Mouse (Mus musculus): ENCODE data around the gene Dab2. TPM values are rescaled to one million over a fixed set of nuclear protein-coding genes. Genes with fewer than 3 reads are reported as not detected.

Gene Dab2
- polyA plus RNA-seq, 1 experiment, result 21.4 TPM

GRCm38 (mm10) chr15:6312396-6312795 lies 12.8 kb downstream of the Dab2 start:
- Histone ChIP-seq H3K27me3 (ENCODE audit: control insufficient read depth, insufficient read depth, low read length, poor library complexity, severe bottlenecking) (no peaks in the 10 kb centered on the region), H3K4me3 (ENCODE audit: low read depth, low read length) (no peak overlapping the region), H3K9me3 (replicated peaks; ENCODE audit: control insufficient read depth, insufficient read depth, low read length, poor library complexity, severe bottlenecking) (no peaks in the 10 kb centered on the region), H3K36me3 (ENCODE audit: control insufficient read depth, insufficient read depth, low read length, poor library complexity, severe bottlenecking) (no peaks in the 10 kb centered on the region), H3K9ac (ENCODE audit: low read depth, poor library complexity, severe bottlenecking) (no peak overlapping the region), H3K27ac (ENCODE audit: insufficient read depth, low read length) (no peak overlapping the region), H3K4me1 (ENCODE audit: control insufficient read depth, insufficient read depth, low read length) (no peaks in the 10 kb centered on the region)
- TF ChIP-seq CTCF (IDR thresholded peaks at IDR 0.05; ENCODE audit: low read depth, low read length) (no peak), EP300 (IDR thresholded peaks at IDR 0.05; ENCODE audit: insufficient read depth, low read depth, low read length) (no peak)

- H3K9me3 ChIP-seq (replicated peaks; ENCODE audit: control insufficient read depth, insufficient read depth, low read length, poor library complexity, severe bottlenecking), result no peaks in the 10 kb centered on the region
- H3K27me3 ChIP-seq (ENCODE audit: control insufficient read depth, insufficient read depth, low read length, poor library complexity, severe bottlenecking), result no peaks in the 10 kb centered on the region
- TF ChIP-seq EP300 (IDR thresholded peaks at IDR 0.05; ENCODE audit: insufficient read depth, low read depth, low read length) (no peak), POLR2A (IDR thresholded peaks at IDR 0.05; ENCODE audit: insufficient read depth, low read length) (no peak), CTCF (IDR thresholded peaks at IDR 0.05; ENCODE audit: low read depth, low read length) (no peak)
- H3K4me3 ChIP-seq (ENCODE audit: low read depth, low read length), result no peak overlapping the region
- no peaks in the 10 kb centered on the region for H3K36me3 ChIP-seq (ENCODE audit: control insufficient read depth, insufficient read depth, low read length, poor library complexity, severe bottlenecking)
- no peak overlapping the region for H3K27ac ChIP-seq (ENCODE audit: insufficient read depth, low read length)
- no peaks in the 10 kb centered on the region for H3K4me1 ChIP-seq (ENCODE audit: control insufficient read depth, insufficient read depth, low read length)
- no peak overlapping the region for H3K9ac ChIP-seq (ENCODE audit: low read depth, poor library complexity, severe bottlenecking)
Observed at GRCm38 (mm10) chr15:6319352-6319751, 19.8 kb downstream of the Dab2 start.

- no peak overlapping the region for H3K4me3 ChIP-seq (ENCODE audit: low read depth, low read length)
- H3K9ac ChIP-seq (ENCODE audit: low read depth, poor library complexity, severe bottlenecking), result no peak overlapping the region
- TF ChIP-seq CTCF (IDR thresholded peaks at IDR 0.05; ENCODE audit: low read depth, low read length) (no peak), POLR2A (IDR thresholded peaks at IDR 0.05; ENCODE audit: insufficient read depth, low read length) (no peak), EP300 (IDR thresholded peaks at IDR 0.05; ENCODE audit: insufficient read depth, low read depth, low read length) (no peak)
- H3K36me3 ChIP-seq (ENCODE audit: control insufficient read depth, insufficient read depth, low read length, poor library complexity, severe bottlenecking), result no peaks in the 10 kb centered on the region
- H3K9me3 ChIP-seq (replicated peaks; ENCODE audit: control insufficient read depth, insufficient read depth, low read length, poor library complexity, severe bottlenecking), result no peaks in the 10 kb centered on the region
- no peak overlapping the region for H3K27ac ChIP-seq (ENCODE audit: insufficient read depth, low read length)
- no peaks in the 10 kb centered on the region for H3K4me1 ChIP-seq (ENCODE audit: control insufficient read depth, insufficient read depth, low read length)
- H3K27me3 ChIP-seq (ENCODE audit: control insufficient read depth, insufficient read depth, low read length, poor library complexity, severe bottlenecking), result no peaks in the 10 kb centered on the region
Observed at GRCm38 (mm10) chr15:6320501-6320900, 20.9 kb downstream of the Dab2 start.

- Histone ChIP-seq H3K9ac (ENCODE audit: low read depth, poor library complexity, severe bottlenecking) (no peak overlapping the region), H3K27me3 (ENCODE audit: control insufficient read depth, insufficient read depth, low read length, poor library complexity, severe bottlenecking) (no peaks in the 10 kb centered on the region), H3K9me3 (replicated peaks; ENCODE audit: control insufficient read depth, insufficient read depth, low read length, poor library complexity, severe bottlenecking) (no peaks in the 10 kb centered on the region), H3K27ac (ENCODE audit: insufficient read depth, low read length) (no peak overlapping the region), H3K4me1 (ENCODE audit: control insufficient read depth, insufficient read depth, low read length) (no peaks in the 10 kb centered on the region), H3K4me3 (ENCODE audit: low read depth, low read length) (no peak overlapping the region), H3K36me3 (ENCODE audit: control insufficient read depth, insufficient read depth, low read length, poor library complexity, severe bottlenecking) (no peaks in the 10 kb centered on the region)
- no peak for TF ChIP-seq CTCF (IDR thresholded peaks at IDR 0.05; ENCODE audit: low read depth, low read length)
- no peak for TF ChIP-seq POLR2A (IDR thresholded peaks at IDR 0.05; ENCODE audit: insufficient read depth, low read length)
- TF ChIP-seq EP300 (IDR thresholded peaks at IDR 0.05; ENCODE audit: insufficient read depth, low read depth, low read length), result no peak
Observed at GRCm38 (mm10) chr15:6321263-6321662, 21.7 kb downstream of the Dab2 start.

- H3K9me3 ChIP-seq (replicated peaks; ENCODE audit: control insufficient read depth, insufficient read depth, low read length, poor library complexity, severe bottlenecking), result no peaks in the 10 kb centered on the region
- H3K9ac ChIP-seq (ENCODE audit: low read depth, poor library complexity, severe bottlenecking), result no peak overlapping the region
- no peak overlapping the region for H3K27ac ChIP-seq (ENCODE audit: insufficient read depth, low read length)
- TF ChIP-seq CTCF (IDR thresholded peaks at IDR 0.05; ENCODE audit: low read depth, low read length) (no peak), POLR2A (IDR thresholded peaks at IDR 0.05; ENCODE audit: insufficient read depth, low read length) (no peak), EP300 (IDR thresholded peaks at IDR 0.05; ENCODE audit: insufficient read depth, low read depth, low read length) (no peak)
- no peaks in the 10 kb centered on the region for H3K36me3 ChIP-seq (ENCODE audit: control insufficient read depth, insufficient read depth, low read length, poor library complexity, severe bottlenecking)
- no peaks in the 10 kb centered on the region for H3K27me3 ChIP-seq (ENCODE audit: control insufficient read depth, insufficient read depth, low read length, poor library complexity, severe bottlenecking)
- no peaks in the 10 kb centered on the region for H3K4me1 ChIP-seq (ENCODE audit: control insufficient read depth, insufficient read depth, low read length)
- H3K4me3 ChIP-seq (ENCODE audit: low read depth, low read length), result no peak overlapping the region
Observed at GRCm38 (mm10) chr15:6322311-6322710, 22.7 kb downstream of the Dab2 start.

- Histone ChIP-seq H3K27me3 (ENCODE audit: control insufficient read depth, insufficient read depth, low read length, poor library complexity, severe bottlenecking) (no peaks in the 10 kb centered on the region), H3K4me1 (ENCODE audit: control insufficient read depth, insufficient read depth, low read length) (no peaks in the 10 kb centered on the region), H3K4me3 (ENCODE audit: low read depth, low read length) (no peak overlapping the region), H3K9ac (ENCODE audit: low read depth, poor library complexity, severe bottlenecking) (no peak overlapping the region), H3K36me3 (ENCODE audit: control insufficient read depth, insufficient read depth, low read length, poor library complexity, severe bottlenecking) (no peaks in the 10 kb centered on the region), H3K9me3 (replicated peaks; ENCODE audit: control insufficient read depth, insufficient read depth, low read length, poor library complexity, severe bottlenecking) (no peaks in the 10 kb centered on the region), H3K27ac (ENCODE audit: insufficient read depth, low read length) (no peak overlapping the region)
- TF ChIP-seq EP300 (IDR thresholded peaks at IDR 0.05; ENCODE audit: insufficient read depth, low read depth, low read length) (no peak), POLR2A (IDR thresholded peaks at IDR 0.05; ENCODE audit: insufficient read depth, low read length) (no peak), CTCF (IDR thresholded peaks at IDR 0.05; ENCODE audit: low read depth, low read length) (no peak)
Observed at GRCm38 (mm10) chr15:6323577-6323976, 24.0 kb downstream of the Dab2 start.

Measured in ES-Bruce4 (cell line).